Mouse (Mus musculus) stomach, postnatal 0 days (tissue): Measurements from ENCODE around the gene Ubl3.

Experiments
- CTCF ChIP-seq: IDR thresholded peaks from 2 replicates; pipeline ENCODE4 v1.5.1; 2016; ENCODE audit warnings: antibody characterized with exemption, low read depth, mild to moderate bottlenecking, moderate library complexity
- EP300 ChIP-seq: optimal IDR thresholded peaks from 2 replicates; pipeline ENCODE3; 2016; ENCODE audit warnings: antibody characterized with exemption

- TF ChIP-seq CTCF: no peak
- no peak for TF ChIP-seq EP300
These were observed 62.2 kb downstream of the Ubl3 start for GRCm38 (mm10) chr5:148490391-148490790.
